Mouse (Mus musculus) embryonic facial prominence, embryonic 12.5 days (tissue): ENCODE data around the gene Tmc7. TPM values are rescaled to one million over a fixed set of nuclear protein-coding genes. Genes with fewer than 3 reads are reported as not detected.

ENCODE experiments used
- ATAC-seq: fragments of 200-750 bp; cut with Nextera tagmentation; 2 replicates; pipeline ENCODE4 v1.8.0; 2017; ENCODE audit not compliant: insufficient number of reproducible peaks, insufficient read depth, low FRiP score, low TSS enrichment
- H3K27ac ChIP-seq: fragments of 300-500 bp; sonication (generic); 2 replicates; pipeline ENCODE4 v1.5.1; 2016; ENCODE audit warnings: mild to moderate bottlenecking
- H3K27me3 ChIP-seq: fragments of 300-500 bp; sonication (generic); 2 replicates; pipeline ENCODE4 v1.6.1; 2016; ENCODE audit warnings: mild to moderate bottlenecking, moderate library complexity
- H3K36me3 ChIP-seq: fragments of 300-500 bp; sonication (generic); 2 replicates; pipeline ENCODE4 v1.6.1; 2016; ENCODE audit warnings: mild to moderate bottlenecking
- H3K4me1 ChIP-seq: fragments of 300-500 bp; sonication (generic); 2 replicates; pipeline ENCODE4 v1.6.1; 2016
- H3K4me2 ChIP-seq: fragments of 300-500 bp; sonication (generic); replicated peaks from 2 replicates; pipeline ENCODE4 v1.6.1; 2016; ENCODE audit warnings: mild to moderate bottlenecking, moderate library complexity
- H3K4me3 ChIP-seq: fragments of 300-500 bp; sonication (generic); 2 replicates; pipeline ENCODE4 v1.5.1; 2016; ENCODE audit warnings: mild to moderate bottlenecking
- H3K9ac ChIP-seq: fragments of 300-500 bp; sonication (generic); 2 replicates; pipeline ENCODE4 v1.6.1; 2016; ENCODE audit warnings: mild to moderate bottlenecking, moderate library complexity
- H3K9me3 ChIP-seq: fragments of 300-500 bp; sonication (generic); 2 replicates; pipeline ENCODE4 v1.6.1; 2016; ENCODE audit warnings: mild to moderate bottlenecking, moderate library complexity
- WGBS: fragments of 180-500 bp; shearing (Covaris S2); methylation state at CpG from one replicate; pipeline ENCODE4 v1.1.7; 2016; 5-methylcytosine and 5-hydroxymethylcytosine counted together
- polyA plus RNA-seq: library from polyadenylated mRNA; unstranded; fragments of >200 nt; fragmentation: Nextera tagmentation; extraction: Ambion mirVana; gene quantifications from 2 replicates; pipeline ENCODE4 v1.2.1, GENCODE M21; 2016

Gene Tmc7
- polyA plus RNA-seq, 1 experiment from 2014 or later: 6.2 TPM

DNA sequence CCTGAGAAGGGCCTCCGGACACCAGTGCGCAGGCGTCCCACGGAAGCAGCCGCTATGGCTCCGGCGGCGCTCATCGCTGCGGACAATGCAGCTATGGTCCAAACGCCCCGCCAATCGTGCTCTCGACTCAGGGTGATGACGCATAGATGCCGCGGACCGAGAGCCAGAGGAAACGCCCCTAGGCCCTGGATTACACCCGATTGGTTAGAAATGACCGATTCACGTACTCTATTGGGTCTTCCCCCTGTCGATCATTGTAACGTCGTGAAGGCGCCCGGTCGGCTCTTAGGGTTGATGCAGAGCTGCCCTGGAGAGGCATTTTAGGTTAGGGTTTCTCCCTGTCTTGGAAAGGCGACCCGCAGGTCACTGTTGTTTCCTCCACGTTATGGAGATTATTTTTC is 51.4 kb downstream of the Tmc7 start, which contains the start of gene Coq7:
TSS of gene Coq7 (minus strand) at position 179 of the 401 bp plus-strand sequence.
- peak within 1 kb of the TSS; percentile 95 for H3K27ac ChIP-seq
- peak; percentile 99 for ATAC-seq
- no peaks in the 10 kb centered on the region for H3K27me3 ChIP-seq
- peak within 1 kb of the TSS; percentile 66 for H3K4me2 ChIP-seq
- WGBS: under 1% methylated on average over 31 of the region's 31 CpGs
- peak within 1 kb of the TSS; percentile 68 for H3K9ac ChIP-seq
- no peaks in the 10 kb centered on the region for H3K9me3 ChIP-seq
- 0 out of 2 replicates have a peak, but pooled peaks cover 3% of the 10 kb centered on the region for H3K4me1 ChIP-seq
- H3K36me3 ChIP-seq: 0 out of 2 replicates have a peak, but pooled peaks cover 1% of the 10 kb centered on the region
- H3K4me3 ChIP-seq: peak within 1 kb of the TSS; percentile 69

DNA sequence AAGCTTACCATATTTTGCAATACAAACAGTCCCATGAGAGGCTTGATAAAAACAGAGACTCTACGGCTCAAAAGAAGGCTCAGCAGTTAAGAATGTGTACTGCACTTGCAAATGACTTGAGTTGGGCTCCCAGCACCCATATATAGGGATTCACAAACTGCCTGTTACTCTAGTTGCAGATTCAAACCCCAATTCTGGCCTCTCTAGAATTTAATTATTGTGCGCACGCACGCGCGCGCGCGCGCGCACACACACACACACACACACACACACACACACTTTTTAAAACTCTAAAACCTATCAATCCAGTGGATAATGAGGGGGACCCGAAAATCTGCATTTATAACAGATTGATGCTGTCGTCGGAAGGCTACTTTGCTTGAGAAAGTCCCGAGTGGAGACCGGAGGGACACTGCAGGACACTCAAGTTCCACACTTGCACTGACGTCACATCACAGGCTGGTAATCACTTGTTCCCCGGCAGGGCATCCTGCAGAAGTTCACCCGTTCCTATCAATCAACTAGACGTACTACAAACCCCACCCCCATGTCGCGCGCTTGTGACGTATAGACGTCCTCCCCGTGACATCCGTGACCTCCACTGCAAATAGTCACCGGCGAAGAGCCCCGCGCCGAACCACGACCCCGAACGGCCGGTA is 51.9 kb downstream of the Tmc7 start:
- WGBS: under 1% methylated on average over 36 of the region's 36 CpGs
- Histone ChIP-seq H3K9me3 (no peaks in the 10 kb centered on the region), H3K9ac (peak overlapping the region; percentile 68), H3K4me2 (peak overlapping the region; percentile 66), H3K27ac (peak overlapping the region; percentile 95), H3K4me3 (peak overlapping the region; percentile 69), H3K36me3 (0 out of 2 replicates have a peak, but pooled peaks cover 3% of the 10 kb centered on the region), H3K4me1 (0 out of 2 replicates have a peak, but pooled peaks cover 3% of the 10 kb centered on the region), H3K27me3 (no peaks in the 10 kb centered on the region)
- ATAC-seq: peak; percentile 84

DNA sequence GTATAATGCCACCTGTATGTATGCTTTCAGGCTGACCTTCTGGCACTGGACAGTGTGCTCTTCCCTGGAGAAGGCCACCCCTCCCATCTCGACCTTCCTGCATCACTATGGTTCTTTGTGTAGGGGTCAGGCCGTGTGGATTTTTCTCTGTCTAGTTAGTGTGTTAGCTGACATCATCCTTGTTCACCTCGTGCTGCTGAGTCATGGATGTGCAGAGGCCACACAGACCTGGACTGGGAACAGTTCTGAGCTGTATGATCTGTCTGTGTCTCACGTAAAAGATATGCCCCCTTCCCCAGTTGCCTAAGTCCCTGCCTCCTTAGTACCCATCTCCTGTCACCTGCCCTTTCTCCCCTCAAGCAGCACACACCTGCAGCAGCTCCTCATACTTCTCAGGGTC is 57.6 kb downstream of the Tmc7 start:
- no peaks in the 10 kb centered on the region for H3K9me3 ChIP-seq
- H3K4me3 ChIP-seq: no peak overlapping the region
- no peaks in the 10 kb centered on the region for H3K4me1 ChIP-seq
- H3K27me3 ChIP-seq: no peaks in the 10 kb centered on the region
- 83% methylated on average over 4 of the region's 4 CpGs for WGBS
- H3K4me2 ChIP-seq: no peak overlapping the region
- no peak overlapping the region for H3K27ac ChIP-seq
- no peak overlapping the region for H3K9ac ChIP-seq
- peaks cover 24% of the 10 kb centered on the region for H3K36me3 ChIP-seq
- no peak for ATAC-seq

DNA sequence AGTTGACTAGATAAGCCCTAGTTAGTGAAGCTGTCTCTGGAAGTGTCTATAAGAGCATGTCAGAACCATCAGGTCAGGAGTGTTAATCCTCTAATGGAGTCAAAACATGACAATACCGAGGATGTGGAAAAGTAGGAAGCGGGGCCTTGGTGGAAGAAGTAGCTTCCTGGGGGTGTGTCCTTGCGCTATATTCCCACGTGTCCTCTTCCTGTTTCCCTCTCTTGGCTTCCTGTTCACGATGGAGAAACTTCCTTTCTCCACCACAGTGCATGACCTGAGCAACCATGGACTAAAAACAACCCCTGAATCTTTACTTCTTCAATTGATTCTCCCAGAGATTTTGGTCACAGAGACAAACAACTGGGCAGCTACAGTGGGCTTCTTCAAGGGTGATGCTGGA is 62.5 kb downstream of the Tmc7 start:
- ATAC-seq: no peak
- Histone ChIP-seq H3K9ac (no peak overlapping the region), H3K4me2 (no peak overlapping the region), H3K4me1 (no peaks in the 10 kb centered on the region), H3K27me3 (no peaks in the 10 kb centered on the region), H3K36me3 (peaks cover 20% of the 10 kb centered on the region), H3K9me3 (no peaks in the 10 kb centered on the region), H3K4me3 (no peak overlapping the region), H3K27ac (no peak overlapping the region)
- WGBS: 82% methylated on average over 5 of the region's 5 CpGs

DNA sequence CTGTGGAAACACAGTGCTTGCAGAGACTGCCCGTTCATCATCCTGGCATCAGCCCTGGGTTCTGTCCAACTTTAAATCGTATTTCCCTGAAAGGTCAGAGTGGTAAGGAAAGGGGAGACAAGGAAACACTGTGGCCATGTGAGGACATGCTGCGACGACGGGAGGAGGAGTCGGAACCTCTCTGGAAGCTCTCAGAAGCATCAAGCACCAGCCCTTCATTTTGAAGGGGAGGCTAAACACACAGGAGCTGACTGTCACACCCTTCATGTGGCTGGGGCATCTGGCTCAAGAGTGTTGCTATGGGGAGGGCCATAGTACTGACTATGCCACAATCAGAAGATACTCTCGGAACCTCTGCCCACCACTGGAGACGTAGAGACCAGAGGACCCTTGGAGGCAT is 64.9 kb downstream of the Tmc7 start:
- no peak for ATAC-seq
- Histone ChIP-seq H3K36me3 (peaks cover 6% of the 10 kb centered on the region), H3K27me3 (no peaks in the 10 kb centered on the region), H3K4me3 (no peak overlapping the region), H3K27ac (no peak overlapping the region), H3K4me2 (no peak overlapping the region), H3K9me3 (no peaks in the 10 kb centered on the region), H3K9ac (no peak overlapping the region), H3K4me1 (no peaks in the 10 kb centered on the region)
- 84% methylated on average over 8 of the region's 8 CpGs for WGBS

DNA sequence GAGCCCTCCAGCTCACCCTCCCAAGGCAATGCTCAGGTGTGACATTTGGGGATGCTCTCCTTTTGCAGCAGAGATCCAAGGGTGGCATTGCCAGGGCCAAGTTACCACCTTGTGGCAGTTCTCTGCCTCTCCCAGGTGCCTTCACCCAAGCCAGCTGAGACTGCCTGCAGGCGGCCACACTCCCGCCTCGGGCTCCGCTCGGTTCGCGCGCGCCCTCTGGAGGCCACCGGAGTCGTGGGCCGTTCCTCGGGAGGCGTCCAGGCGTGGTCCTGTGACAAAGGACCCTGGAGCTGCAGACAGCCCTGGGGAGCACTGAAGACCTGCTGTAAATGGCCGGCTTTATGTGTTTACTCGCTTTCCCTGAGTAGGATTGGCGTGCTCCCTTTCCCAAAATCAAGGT is 65.8 kb downstream of the Tmc7 start:
- Histone ChIP-seq H3K4me1 (no peaks in the 10 kb centered on the region), H3K27me3 (no peaks in the 10 kb centered on the region), H3K9me3 (no peaks in the 10 kb centered on the region), H3K27ac (no peak overlapping the region), H3K36me3 (no peaks in the 10 kb centered on the region; the same call in 1 of the 2 replicates), H3K9ac (no peak overlapping the region), H3K4me2 (no peak overlapping the region), H3K4me3 (no peak overlapping the region)
- peak; percentile 57 for ATAC-seq
- WGBS: 3% methylated on average over 18 of the region's 18 CpGs

DNA sequence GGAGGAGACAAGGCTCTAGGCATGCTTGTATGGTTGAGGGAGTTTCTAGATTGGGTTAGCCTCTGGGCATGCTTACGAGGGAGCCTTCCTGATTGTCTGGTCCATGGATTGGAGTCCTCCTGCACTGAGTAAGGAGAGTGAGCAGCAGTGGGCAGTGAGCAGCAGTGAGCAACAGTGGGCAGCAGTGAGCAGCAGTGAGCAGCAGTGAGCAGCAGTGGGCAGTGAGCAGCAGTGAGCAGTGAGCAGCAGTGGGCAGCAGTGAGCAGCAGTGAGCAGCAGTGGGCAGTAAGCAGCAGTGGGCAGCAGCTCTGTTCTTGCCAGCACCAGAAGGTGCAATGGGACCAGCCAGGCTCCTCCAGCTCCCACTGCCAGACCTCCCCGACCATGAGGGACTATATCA is 66.7 kb downstream of the Tmc7 start:
- Histone ChIP-seq H3K4me1 (no peaks in the 10 kb centered on the region), H3K4me3 (no peak overlapping the region), H3K9me3 (no peaks in the 10 kb centered on the region), H3K4me2 (no peak overlapping the region), H3K9ac (no peak overlapping the region), H3K36me3 (no peaks in the 10 kb centered on the region; the same call in 1 of the 2 replicates), H3K27me3 (no peaks in the 10 kb centered on the region), H3K27ac (no peak overlapping the region)
- 59% methylated on average over 2 of the region's 2 CpGs for WGBS
- ATAC-seq: no peak

DNA sequence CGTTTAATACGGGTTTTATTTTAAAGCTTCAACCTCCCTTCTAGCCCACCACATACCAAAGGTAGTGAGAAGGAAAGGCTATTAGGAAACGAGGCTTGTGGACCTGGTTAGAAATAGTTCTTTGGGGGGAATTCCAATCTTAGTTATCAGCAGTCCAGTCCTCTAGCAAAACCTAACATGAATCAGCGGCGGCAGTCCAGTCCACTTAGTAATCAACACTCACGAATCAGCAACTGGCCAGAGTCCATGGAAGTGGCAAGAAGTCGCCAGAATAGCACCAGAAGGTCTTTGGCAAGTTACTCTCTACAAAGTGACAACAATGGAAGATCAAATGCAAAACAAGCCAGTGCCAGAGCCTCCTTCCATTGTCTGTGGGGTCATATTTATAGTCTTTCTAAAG is 76.0 kb downstream of the Tmc7 start:
- no peak overlapping the region for H3K9ac ChIP-seq
- no peak overlapping the region for H3K27ac ChIP-seq
- no peak overlapping the region for H3K4me2 ChIP-seq
- no peak for ATAC-seq
- no peak overlapping the region for H3K4me3 ChIP-seq
- H3K9me3 ChIP-seq: no peaks in the 10 kb centered on the region
- no peaks in the 10 kb centered on the region for H3K36me3 ChIP-seq
- H3K27me3 ChIP-seq: no peaks in the 10 kb centered on the region
- WGBS: 74% methylated on average over 7 of the region's 7 CpGs
- no peaks in the 10 kb centered on the region for H3K4me1 ChIP-seq

DNA sequence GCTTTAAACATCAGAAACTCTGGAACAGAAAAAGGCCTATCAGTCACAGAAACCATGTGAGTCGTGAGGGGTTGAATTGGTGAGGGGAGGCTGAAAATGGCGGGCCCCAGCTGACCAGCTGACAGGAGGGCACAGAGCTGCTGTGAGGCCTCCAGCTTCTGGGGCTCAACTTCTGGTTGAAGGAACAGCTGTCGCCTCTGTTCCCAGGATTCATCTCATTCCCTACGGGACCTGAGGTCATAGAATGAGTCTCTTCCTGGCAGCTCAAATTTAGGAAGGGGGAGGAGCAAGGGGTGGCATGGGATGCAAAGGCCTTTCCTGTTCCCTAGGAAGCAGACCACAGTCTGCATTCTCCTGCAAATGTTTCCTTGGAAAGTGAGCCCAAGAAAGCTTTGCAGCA is 80.7 kb downstream of the Tmc7 start:
- H3K4me2 ChIP-seq: no peak overlapping the region
- no peak overlapping the region for H3K4me3 ChIP-seq
- peaks cover 2% of the 10 kb centered on the region; the same call in 1 of the 2 replicates for H3K4me1 ChIP-seq
- no peak overlapping the region for H3K9ac ChIP-seq
- ATAC-seq: no peak
- H3K27me3 ChIP-seq: no peaks in the 10 kb centered on the region
- no peak overlapping the region for H3K27ac ChIP-seq
- WGBS: 49% methylated on average over 4 of the region's 4 CpGs
- H3K36me3 ChIP-seq: no peaks in the 10 kb centered on the region
- H3K9me3 ChIP-seq: no peaks in the 10 kb centered on the region

DNA sequence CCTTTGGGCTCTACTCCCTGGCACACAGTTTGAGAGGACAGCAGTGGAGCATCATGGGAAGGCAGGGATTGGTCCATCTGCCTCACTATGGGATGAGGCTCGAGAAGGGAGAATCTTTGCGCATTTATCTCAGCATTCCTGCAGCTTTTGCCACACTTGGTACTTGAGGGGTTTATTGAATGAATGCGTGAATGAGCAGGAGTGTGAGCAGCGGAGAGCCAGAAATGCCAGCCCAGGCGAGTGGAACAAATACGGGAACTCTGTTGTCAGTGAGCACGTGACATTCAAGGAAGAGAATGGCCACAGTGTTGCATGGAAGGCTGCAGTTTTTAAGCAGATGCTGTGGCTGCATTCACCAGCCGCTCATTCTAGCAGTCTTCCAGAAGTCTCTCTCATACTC is 82.2 kb downstream of the Tmc7 start:
- Histone ChIP-seq H3K4me2 (no peak overlapping the region), H3K27ac (no peak overlapping the region), H3K4me3 (no peak overlapping the region), H3K4me1 (peaks cover 2% of the 10 kb centered on the region; the same call in 1 of the 2 replicates), H3K36me3 (no peaks in the 10 kb centered on the region), H3K9ac (no peak overlapping the region), H3K9me3 (no peaks in the 10 kb centered on the region), H3K27me3 (no peaks in the 10 kb centered on the region)
- no peak for ATAC-seq
- 80% methylated on average over 8 of the region's 8 CpGs for WGBS

DNA sequence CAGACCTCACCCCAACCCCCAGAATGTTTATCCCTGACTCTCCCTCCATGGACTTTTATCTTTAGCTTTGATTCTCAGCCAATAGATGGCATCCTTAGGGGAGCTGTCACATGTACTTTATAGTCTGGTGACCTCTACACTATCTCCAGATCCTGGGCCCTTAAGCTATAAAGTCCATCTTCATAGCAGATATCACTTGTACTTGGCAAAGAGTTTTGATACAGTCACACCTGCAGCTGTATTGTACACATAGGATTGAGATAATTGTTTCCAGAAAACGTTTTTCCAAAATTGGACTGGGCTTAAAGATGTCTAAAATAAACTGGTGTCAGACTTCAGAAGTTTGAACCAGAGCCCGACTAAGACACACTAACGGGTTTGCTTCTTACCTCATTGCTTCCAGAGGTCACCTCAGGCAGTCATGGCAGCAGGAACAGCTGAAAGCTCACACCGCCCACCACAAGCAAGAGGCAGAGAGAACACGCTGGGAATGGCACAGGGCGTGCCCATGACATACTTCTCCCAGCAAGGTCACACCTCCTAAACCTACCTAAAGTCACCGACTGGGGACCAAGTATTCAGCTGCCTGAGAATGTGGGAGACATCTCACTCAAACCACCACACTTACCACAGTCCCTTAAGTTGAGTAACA is 84.6 kb downstream of the Tmc7 start:
- Histone ChIP-seq H3K4me3 (no peak overlapping the region), H3K27me3 (no peaks in the 10 kb centered on the region), H3K27ac (no peak overlapping the region), H3K4me2 (no peak overlapping the region), H3K36me3 (no peaks in the 10 kb centered on the region), H3K9ac (no peak overlapping the region), H3K4me1 (peaks cover 2% of the 10 kb centered on the region; the same call in 1 of the 2 replicates), H3K9me3 (no peaks in the 10 kb centered on the region)
- no peak for ATAC-seq
- WGBS: 51% methylated on average over 7 of the region's 7 CpGs
